Mouse (Mus musculus): Measurements from ENCODE around the gene Kmt2a.
A peak's percentile ranks its signal among the peaks of the same experiment; 100 is the strongest.

Gene Kmt2a

DNA sequence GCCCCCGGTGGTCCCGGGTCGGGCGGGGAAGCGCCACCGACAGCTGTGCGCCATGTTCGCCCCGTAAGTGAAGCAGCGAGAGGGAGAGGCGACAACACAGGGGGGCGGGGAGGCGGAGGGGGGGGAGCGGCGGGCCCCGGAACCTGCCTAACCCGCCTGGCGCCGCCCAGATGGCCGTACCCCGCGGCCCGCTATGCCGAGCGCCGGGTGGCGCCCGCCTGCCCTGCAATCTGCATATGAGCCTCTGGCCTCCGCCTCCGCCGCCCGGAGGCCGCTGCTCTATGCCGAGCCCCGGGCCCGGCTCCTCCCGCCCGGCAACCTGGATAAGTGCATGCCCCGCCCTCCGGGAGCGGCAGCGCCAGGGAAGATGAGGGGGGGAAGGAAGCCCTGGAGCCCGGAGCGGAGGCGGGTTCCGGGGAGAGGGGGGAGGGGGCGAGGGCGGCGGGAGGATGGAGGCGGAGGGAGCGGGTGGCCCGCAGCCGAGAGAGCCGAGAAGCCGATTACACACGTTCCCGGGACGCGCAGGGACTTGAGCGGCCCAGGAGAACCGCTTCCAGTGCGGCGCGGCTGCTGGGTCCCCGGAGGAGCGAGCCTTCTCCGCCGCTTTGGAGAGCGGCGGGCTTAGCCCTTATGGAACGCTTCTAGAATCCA lies at the start of gene Kmt2a:
TSS of gene Kmt2a (minus strand) at position 76 of the 651 bp plus-strand sequence.
- peak; percentile 98 for DNase-seq

DNA sequence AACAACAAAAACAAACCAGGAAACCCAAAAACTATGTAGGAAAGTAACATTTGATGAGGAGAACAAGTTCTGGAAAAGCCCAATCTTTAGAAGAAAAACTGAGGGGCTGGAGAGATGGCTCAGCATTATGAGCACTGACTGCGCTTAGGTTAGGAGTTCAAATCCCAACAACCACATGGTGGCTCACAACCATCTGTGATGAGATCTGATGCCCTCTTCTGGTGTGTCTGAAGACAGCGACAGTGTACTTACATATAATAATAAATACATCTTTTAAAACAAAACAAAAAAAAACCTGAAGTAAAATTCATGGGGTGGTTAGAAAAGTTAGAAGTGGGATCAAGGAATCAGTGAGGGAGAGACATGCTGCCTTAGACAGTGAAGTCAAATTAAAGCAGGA lies 40.4 kb upstream of the Kmt2a start:
- no peak for DNase-seq

DNA sequence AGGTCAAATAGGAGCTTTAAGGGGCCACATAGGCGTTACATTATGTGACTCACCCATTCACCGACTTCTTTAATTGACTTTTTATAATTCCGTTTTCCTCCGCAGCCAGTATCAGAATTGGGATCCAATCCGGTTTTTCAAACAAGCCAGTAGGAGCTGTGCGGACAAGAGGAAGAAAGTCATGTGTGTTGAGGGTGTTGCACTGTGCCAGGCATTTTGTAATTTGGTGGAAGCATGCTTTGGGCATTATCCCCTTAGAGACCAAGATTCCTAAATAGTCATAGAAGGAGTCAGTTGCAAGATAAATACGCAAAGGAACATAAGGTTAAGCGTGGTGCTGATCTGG lies 40.0 kb upstream of the Kmt2a start:
- DNase-seq: no peak

DNA sequence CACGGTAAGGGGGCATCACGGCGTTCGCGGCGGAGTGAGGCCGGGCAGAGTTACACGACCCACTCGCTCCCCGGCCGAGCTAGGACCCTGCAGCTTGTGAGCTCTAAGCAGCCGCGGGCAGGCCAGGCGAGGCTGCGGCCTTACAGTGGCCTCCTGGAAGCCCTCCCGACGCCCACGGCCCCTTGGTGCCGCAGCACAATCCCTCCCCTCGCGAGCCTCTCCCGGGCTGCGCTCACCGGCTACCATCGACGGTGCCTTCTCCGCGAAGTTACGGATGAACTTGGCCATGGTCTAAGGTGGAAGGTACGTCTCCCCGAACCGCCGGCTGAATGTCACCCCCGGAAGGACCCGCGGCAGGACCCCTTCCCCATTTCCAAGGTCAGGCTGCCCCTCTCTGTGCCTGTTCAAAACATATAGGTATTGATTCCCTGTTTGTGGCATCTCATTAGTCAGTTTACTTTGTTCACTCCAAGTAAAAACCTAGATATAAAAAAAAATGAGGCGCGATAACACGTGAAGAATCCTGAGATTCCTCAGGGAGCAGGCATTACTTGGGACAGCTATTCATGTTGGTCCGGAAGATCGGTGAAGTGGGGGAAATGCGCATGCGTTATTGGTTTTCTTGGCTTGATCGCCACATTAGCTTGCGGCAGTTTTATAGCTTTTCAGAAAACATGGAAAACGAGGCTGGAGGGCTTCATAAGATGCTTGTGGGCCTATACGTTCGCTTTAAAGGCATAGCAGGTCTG lies 39.5 kb upstream of the Kmt2a start, which contains the start of gene Atp5l:
TSS of gene Atp5l (minus strand) at position 369 of the 749 bp plus-strand sequence.
- peak; percentile 95 for DNase-seq

DNA sequence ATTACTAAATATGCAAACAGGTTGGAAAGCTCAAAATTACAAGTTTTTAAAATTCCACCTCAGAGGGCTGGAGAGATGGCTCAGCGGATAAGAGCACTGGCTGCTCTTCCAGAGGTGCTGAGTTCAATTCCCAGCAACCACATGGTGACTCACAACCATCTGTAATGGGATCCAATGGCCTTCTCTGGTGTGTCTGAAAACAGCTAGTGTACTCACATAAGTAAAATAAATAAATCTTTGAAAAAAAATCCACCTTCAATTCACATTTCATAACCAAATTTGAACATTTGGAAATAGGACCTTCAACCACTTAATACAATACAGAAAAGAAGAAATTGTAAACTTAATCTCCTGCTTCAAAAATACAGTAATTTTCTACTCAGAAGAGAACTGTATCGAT lies 38.5 kb upstream of the Kmt2a start:
- DNase-seq: no peak

DNA sequence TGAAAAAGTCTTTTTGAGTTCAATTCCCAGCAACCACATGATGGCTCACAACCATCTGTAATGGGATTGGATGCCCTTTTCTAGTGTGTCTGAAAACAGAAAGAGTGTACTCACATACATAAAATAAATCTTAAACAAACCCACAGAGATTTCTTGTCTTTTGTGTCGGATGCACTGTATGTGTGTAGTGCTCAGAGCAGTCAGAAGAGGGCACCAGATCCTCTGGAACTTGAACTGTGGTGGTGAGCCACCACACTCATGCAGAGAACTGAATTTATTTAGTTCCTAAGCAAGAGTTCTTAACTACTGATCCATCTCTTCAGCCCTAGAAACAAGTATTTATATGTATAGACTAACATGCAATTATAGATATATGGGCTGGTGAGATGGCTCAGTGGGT lies 35.1 kb upstream of the Kmt2a start:
- DNase-seq: peak; percentile 59

DNA sequence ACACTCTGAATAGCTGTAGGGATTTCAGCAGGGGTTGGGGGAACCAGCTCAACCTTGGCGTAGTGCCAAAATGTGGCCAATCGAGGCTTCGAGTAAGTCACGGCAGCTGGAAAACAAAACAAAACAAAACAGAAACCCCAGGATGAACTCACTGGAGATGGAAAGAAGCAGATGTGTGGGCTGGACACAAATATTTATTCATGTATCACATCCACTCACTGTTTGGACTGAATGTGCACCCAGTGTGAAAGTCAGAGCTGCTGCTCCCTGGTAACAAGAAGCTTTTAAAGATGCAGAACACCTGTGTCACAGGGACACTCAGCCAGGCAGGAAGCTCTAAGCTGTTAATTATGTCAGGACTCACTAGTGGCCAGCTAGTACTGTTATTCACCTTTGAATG lies 33.6 kb upstream of the Kmt2a start:
- DNase-seq: no peak

DNA sequence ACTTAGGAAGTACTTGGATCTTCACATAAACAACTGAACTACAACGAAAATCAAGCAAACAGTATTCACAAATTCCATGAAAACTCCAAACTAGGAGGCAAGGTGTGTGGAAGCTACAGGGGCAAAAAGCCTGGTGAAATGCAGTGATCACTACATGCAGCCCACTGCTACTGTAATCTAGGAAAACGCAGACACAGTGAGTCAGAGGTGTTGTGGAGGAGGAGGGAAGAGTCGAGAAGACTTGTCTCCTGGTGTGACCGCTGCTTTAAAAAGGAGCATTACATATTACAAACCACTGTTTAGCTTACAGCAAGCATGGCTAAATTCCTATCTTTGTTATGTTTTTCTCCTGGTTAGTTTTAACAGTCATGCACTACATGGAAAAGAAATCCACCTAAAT lies 30.3 kb upstream of the Kmt2a start:
- no peak for DNase-seq

DNA sequence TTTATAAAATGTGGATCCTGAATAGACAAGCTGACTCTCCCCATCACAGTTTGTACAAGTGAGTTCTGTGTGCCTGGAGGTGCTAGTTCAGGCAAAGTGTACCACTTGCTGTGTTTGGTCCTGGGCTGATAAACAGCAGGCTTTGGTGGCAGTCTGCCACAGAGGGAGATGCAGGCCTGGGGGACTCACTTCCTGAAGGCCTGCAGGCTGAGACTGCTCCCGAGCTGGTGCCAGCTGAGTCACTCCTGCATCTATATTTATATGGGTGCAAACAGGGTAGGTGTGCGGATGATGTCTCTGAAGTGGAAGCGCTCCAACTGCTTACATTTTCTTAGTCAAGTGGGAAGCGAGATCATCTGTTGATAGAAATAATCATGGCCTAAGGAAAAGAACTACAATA lies 24.5 kb upstream of the Kmt2a start:
- DNase-seq: peak; percentile 68

DNA sequence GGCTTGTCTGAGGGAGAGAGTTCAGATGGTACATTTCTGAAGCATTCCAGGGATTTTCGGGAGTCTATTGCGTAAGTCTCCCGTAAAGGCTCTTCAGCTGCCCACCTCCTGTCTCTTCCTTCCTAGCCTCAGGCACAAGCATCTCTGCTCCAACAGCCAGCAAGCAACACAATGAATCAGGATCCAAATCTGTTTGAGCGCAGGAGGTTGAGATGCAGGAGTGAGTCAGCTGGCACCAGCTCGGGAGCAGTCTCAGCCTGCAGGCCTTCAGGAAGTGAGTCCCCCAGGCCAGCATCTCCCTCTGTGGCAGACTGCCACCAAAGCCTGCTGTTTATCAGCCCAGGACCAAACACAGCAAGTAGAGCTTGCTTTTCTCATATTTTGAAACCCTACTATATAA lies 23.9 kb upstream of the Kmt2a start:
- peak; percentile 89 for DNase-seq

DNA sequence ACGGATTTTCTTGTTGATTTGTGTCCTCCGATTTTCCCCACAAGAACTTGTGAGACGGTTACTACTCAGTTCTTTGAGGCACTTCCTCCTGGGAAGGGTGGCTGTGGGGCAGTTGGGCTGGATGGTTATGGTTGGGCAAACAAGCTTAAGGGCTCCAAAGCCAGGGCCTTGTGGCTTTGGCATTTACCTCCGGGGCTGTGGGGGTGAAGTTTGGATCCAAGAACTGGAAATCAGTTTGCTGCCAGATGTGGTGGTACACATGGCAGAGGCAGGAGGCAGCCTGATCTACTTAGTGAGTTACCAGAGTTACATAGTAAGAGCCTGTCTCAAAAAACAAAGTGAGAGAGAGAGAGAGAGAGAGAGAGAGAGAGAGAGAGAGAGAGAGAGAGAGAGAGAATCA lies 22.8 kb upstream of the Kmt2a start:
- no peak for DNase-seq

DNA sequence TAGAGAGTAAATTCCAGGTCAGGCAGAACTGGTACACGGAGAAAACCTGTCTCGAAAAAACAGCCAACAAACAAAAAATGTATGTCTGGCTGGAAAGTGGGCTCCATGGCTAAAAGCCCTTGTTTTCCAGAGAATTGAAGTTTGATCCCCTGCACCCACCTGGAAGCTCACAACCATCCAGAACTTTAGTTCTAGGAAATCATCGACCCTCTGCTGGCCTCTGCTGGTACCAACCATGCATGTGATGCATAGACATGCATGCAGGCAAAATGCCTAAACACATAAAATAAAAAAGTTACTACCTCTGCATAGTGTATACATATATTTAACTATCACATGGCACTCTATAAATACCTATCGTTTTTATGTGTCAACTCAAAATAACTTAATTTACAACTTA lies 19.3 kb upstream of the Kmt2a start:
- DNase-seq: no peak

DNA sequence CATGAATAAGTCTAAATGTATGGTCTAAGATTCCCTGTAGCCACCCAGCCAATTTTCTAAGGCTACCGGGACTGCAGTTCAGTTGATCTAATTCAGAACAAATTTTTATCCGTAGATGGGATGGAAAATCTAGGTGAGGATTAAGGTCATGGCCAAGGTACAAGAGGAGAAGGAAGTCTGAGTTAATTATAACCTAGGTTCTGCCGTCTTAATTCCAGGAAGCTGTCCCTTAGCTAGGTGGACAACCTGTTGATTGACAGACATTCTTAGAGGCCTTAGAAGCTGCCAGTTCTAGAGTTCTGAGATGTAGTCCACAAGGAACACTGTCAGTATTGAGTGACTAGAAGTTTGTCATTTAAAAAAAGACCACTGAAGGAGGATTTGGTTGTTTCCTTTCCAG lies 18.6 kb upstream of the Kmt2a start:
- no peak for DNase-seq

DNA sequence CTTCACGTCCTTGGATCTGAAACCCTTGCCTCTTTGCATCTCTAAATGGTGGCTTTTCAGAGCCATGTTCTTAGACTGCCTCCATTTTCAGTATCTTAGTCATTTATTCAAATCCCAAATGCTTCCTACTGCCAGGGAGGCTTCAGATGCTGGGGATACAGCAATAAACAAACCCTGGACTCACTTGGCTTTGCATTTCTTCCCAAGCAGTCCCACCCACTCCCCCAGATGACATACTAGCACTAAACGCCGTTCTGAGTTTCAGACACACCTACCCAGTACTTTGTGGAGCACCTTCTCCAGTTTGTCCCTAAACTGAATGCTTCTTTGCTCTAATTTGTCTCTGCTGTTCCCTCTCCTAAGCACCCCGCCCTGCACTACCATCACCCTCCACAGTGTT lies 15.9 kb upstream of the Kmt2a start:
- no peak for DNase-seq

DNA sequence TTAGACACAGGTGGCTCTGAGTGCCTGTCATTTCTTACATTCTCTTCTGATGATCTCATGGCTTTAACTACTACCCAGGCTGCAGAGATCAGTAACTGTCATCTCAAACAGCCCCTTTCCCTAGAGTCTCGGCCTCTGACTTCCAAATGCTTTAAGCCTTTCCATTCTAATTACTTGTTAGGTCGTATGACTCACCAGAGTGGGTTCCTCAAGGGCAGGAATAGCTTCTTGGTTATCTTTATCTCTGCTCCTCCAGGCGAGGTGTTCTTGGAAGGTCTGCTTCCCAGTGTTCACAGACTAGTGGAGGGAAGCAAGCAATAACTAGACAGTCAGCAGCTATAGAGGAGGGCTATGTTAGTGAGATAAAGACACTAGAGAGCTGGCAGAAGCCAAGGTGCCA lies 11.6 kb upstream of the Kmt2a start:
- DNase-seq: no peak

DNA sequence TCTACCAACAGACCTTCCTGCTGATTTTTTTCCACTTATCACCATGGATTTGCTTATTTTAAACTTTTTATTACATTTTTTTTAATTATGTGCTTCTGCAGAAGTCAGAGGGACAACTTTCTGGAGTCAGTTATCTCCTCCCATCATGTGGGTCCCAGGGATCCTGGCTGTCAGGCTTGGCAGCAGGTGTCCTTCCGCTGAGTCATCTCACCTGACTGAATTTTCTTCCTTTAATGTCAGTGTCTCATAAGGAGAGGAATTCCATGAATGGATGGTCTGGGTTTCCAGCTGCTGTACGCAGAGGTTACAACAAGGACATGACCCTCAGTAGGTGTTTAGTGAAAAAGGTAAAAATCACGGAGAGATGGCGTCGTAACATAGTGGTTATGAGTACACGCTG lies 10.1 kb upstream of the Kmt2a start:
- DNase-seq: no peak

DNA sequence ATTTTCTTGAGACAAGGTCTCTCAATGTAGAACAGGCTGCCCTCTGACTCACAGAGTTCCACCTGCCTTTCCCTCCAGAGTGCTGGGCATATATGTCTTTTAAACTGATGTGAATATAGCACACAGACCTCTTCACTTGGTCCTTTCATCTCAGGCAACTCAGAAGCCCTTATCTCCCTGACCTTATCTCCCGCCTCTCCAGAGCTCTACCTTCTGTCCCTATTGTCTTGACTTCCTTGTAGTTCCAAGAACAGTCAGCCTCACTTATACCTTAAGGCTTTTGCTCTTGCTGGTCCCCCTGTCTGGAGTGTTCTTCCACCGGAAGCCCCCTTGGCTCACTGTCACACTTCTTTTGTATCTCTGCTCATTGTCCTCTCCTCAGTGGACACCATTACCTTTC lies 9.0 kb upstream of the Kmt2a start:
- no peak for DNase-seq

DNA sequence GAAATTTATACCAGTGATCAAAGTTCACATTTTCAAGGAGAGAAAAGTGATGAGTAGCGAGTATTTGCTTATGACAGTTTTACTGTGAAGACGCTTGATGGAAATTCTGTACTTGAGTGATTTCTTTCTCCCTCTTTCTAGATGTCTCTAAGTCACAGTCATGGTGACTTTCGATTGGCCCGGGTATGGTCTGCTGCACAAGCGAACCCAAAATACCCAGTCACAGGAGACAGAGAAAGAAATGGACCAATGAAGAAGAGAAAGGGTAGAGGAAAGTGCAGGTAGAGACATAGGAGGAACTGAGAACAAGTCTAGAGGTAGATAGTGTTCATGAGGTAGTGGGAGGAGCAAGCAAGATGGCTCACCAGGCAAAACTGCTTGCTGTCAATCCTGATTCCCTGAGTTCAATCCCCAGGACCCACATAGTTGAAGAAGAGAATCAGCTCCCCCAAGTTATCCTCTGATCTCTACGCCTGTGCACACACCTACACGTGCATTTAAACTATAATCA lies 7.1 kb upstream of the Kmt2a start:
- DNase-seq: no peak

DNA sequence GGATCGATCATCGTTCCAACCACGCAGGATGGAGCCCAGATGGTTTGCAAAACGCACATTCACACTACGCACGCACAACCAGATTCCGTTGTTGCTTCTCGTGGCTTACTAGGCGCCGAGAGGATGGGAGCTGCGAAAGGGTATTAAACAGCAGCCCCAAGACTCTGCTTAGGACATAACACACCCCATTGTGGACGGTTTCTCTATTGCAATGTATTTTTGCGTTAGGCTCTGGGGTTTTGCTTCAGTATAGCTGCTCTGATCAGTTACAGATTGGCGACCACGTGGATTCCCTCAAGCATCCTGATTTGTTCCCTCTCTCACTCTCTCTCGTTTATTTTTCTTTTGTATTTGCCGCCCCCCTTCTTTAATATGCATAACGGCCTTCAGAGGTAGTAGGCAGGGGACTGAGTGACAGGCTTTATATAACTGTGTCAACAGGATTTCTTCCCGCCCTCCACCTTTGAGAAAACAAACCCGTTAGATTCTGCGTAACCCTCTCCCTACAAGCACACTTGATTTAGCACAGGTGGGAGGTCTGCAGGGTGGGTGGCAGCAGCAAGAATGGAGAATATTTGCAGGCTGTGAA lies 2.0 kb upstream of the Kmt2a start:
- DNase-seq: peak; percentile 68

DNA sequence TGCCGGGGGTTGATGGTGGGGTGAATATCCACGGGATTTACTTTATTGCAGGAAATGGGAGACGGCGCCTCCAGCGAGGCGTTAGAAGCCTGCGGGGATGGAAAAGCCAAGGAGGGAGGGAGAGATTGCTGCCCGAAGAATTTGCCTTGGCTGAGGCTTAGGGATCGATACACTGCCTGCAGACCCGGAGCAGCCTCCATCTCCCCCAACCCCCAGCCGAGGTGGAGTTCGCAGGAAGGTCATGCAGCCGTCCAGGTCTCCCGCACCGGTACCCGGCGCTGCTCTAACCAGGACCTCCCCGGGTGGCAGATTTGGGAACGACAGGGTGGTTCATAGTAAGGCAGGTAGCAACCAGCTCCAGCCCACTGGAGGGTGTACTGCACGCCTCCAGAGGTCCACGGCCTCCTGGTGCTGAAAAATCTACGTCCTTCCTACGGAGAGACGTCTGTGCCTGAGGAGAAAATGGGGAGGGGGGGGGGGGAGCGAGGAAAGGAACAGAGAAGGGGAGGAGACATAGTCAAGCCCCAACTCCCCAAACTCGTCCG lies 1.4 kb upstream of the Kmt2a start:
- peak; percentile 74 for DNase-seq

DNA sequence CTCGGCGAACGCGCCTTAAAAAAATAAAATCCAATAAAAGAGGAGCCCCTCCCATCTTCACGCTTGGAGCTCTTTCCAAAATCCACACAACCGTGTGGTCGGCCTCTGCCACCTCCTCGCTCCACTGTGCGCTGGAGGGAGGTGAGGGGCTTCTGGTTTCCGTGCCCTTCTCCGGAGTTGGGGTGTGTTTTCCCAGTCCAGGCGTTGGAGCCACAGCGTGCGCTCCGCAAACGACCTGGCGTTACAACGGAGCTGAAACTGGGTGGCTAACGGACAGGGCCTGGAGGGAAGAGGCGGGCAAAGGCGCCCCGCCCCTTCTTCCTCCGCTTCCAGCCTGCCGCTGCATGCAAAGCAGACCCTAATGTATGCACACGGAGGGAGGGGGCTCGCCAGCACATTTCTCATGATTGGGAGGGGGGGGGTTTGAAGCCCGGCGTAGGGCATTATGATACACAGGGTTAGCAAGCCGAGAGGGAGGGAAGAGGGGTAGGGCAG lies 892 bp upstream of the Kmt2a start:
- DNase-seq: peak; percentile 81

DNA sequence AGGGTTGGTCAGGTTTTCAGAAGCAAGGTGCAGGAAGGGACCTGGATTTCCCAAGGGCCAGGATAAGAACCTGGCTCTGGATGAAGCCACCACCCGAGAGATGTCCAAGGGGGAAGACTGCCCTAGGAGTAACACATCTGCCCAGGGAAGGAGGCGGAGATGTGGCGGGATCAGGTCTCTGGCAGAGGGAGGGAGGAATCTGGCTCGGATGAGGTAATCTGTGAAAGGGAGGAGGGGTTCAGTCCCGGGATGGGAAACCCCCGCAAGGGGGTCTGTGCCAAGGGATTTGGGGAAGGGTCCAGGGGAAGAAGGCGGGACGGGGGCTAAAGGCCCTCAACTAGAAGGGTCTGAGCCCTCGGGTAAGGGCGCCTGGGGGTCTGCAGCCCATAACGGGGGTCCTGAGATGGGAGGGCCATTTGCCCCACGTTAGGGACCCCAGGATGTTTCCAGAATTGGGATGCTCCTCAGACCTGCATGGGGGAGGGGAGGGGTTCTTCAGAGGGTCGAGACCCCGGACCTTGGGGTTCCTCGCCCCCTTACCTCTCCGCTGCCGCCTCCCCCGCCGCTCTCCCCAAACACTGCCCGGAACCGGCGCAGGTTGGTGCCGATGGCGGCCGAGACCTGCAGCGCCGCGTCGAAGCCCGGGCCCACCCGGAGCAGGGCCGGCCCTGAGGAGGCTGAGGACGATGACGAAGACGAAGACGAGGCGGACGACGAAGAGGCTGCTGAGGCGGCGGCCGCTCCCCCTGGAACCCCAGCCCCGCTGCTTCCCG lies 601 bp downstream of the Kmt2a start:
- DNase-seq: peak; percentile 76

DNA sequence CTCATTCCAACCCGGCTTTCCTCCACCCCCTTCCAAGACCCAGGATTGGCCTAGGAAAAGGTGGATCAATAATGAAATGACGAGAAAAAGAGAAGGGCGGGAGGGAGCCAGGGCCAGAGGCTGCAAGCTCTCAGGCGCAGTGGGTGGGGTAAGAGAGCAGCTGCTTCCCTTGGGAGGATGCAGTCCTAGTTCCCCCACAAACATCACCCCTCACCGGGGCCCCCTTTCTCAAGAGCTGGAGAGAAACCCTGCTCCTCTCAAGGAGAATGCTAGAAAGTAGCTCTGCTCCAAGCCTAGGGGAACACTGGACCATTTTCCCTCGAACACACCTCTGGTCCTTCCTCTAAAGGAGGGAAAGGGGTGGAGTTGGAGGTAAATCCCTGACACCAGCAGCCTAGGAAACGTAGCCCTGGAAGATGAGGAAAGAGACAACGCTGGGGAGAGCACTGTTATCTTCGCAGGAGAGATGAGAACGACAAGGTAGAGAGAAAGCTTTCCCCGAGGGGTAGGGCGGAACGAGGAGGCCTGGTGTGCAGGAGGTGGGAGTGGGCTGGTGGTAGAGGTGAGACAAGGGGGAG lies 1.3 kb downstream of the Kmt2a start:
- peak; percentile 49 for DNase-seq

Measured in cerebellum, adult 9-10 months (tissue).